Mouse (Mus musculus) kidney, adult 2 months (tissue): ENCODE measurements at regions not wholly inside any gene's neighbourhood (a gene's known extent, or its start where the extent isn't known, plus 50 kb on each side); places are given as distances from the start of the nearest gene placed in this dataset.

Experiments used
- CTCF ChIP-seq: fragments of 200-500 bp; conservative IDR thresholded peaks from 2 replicates; pipeline ENCODE4 v1.5.1; 2011; ENCODE audit warnings: low read depth, mild to moderate bottlenecking, control low read depth, low read length, moderate library complexity, mixed read lengths; ENCODE audit not compliant: insufficient read depth, insufficient read length
- POLR2A ChIP-seq: fragments of 200-500 bp; IDR thresholded peaks from one replicate; pipeline ENCODE4 v1.6.1; 2011; ENCODE audit warnings: low read depth, low read length, control low read depth

GRCm38 (mm10) chr2:108677777-108678380 is 602.7 kb upstream of the Kif18a start:
- TF ChIP-seq CTCF: no peak
- no peak for TF ChIP-seq POLR2A
